Mouse (Mus musculus): ENCODE results near the gene Sec16a.

Sec16a gene

DNA sequence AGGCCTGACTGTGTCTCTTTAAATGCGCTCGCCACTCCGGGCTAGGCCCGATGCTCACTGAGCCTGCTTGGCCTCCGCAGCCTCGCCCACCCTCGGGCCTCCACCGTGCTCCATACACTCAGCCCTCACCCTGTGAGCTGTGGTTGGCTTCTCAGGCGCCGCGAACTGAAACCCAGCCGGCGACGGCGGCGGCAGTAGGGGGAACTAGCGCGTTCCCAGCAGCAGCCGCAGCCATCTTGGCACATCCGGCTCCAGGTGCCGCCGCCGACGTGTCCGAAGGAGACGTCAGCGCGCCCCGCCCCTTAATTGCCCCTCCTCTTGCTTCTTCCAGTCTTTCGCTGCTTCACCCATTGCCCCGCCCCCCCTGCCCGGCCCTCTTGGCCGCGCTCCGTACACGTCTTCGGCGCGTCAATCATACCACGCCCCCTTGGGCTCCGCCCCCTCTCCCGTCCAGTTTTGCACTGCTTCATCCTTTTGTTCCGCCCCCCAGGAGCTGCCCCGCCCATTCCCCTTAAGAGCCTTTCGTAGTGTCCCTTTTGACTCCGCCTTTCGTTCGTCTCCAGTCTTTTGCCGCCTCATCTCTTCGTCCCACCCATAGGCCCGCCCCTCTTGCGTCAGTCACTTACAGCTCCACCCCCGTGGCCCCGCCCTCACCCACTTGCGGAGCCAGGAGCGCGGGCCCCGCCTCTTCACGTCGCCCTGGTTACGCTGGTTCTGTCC lies at the start of gene Sec16a:
TSS of gene Sec16a (minus strand) at position 271 of the 720 bp plus-strand sequence.
- in situ Hi-C loops (cut with MboI, MseI): loop anchor here (5.0 kb wide), 1 partner anchor 462 kb away; no protein-coding TSS in a partner anchor

GRCm38 (mm10) chr2:26494396-26494795 lies 49.4 kb upstream of the Sec16a start:
- in situ Hi-C loops (cut with MboI, MseI): loop anchor here (5.0 kb wide), 1 partner anchor 923 kb away; no protein-coding TSS in a partner anchor

- in situ Hi-C loops (cut with MboI, MseI): loop anchor here (5.0 kb wide), 1 partner anchor 924 kb away; no protein-coding TSS in a partner anchor
These were observed 48.2 kb upstream of the Sec16a start for GRCm38 (mm10) chr2:26493021-26493781.

GRCm38 (mm10) chr2:26490760-26491301 lies 45.8 kb upstream of the Sec16a start:
- in situ Hi-C loops (cut with MboI, MseI): loop anchor here (5.0 kb wide), 1 partner anchor 926 kb away; no protein-coding TSS in a partner anchor

- in situ Hi-C loops (cut with MboI, MseI): loop anchor here (10.0 kb wide), 1 partner anchor 416 kb away; the partner anchor contains the start of gene Surf6
These were observed 43.6 kb upstream of the Sec16a start for GRCm38 (mm10) chr2:26488535-26489135.

DNA sequence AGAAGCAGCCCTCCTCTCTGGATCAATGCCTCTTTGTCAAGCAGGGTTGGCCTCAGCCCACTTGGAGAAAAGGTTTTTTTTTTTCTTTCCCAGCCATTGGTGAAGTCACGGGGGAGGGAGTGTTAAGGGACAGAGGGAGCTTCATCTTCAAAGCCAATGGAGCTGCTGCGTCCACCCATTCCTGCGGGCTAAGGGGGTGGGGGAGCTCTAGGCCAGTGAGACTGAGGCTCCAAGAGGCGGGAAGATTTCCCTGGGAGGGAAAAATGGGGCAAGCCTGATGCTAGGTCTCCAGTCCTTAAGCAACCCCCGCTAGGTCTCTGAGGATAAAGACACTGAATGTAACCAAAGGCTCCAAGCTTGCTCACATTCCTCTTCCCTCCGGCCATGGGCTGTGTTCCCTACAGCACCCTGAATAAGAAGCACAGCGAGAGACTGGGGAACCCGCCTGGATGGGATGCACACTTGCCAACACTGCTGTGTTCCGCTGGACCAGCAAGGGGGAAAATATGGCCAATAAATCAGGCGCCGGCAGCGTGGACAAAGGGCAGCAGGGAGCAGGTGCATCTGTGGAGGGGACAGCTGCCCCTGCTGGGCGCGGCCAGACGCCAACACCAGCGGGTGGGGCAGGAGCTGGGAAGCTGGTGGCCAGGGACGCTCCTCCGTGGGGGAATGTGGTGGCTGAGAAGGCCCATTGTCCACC lies 42.5 kb upstream of the Sec16a start:
- in situ Hi-C loops (cut with MboI, MseI): loop anchor here (10.0 kb wide), 1 partner anchor 417 kb away; the partner anchor contains the start of gene Surf6

DNA sequence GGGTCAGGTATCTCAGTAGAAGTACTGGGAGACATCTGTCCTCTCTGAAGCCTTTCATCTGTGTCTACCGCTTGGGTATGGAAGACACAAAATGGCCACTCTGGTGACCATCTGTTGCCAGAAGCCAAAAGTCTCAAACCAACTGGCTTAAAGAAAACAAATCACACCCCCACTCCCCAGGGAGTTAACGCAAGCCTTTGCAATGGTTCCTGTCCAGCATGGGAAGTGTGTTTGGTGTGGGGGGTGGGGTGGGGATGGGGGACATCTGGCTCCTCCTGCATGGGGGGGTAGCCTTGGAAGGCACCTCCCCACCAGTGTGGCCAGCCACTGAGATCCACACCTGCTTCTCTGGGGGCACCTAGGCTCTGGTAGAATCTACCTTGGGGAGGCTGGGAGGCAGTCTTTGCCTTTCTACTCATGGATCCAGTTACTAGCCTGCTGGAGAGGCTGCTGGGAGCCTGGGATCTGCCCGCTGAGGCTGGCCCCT lies 41.9 kb upstream of the Sec16a start:
- in situ Hi-C loops (cut with MboI, MseI): loop anchor here (10.0 kb wide), 1 partner anchor 418 kb away; the partner anchor contains the start of gene Surf6

GRCm38 (mm10) chr2:26486264-26486810 lies 41.3 kb upstream of the Sec16a start:
- in situ Hi-C loops (cut with MboI, MseI): loop anchor here (10.0 kb wide), 1 partner anchor 418 kb away; the partner anchor contains the start of gene Surf6

DNA sequence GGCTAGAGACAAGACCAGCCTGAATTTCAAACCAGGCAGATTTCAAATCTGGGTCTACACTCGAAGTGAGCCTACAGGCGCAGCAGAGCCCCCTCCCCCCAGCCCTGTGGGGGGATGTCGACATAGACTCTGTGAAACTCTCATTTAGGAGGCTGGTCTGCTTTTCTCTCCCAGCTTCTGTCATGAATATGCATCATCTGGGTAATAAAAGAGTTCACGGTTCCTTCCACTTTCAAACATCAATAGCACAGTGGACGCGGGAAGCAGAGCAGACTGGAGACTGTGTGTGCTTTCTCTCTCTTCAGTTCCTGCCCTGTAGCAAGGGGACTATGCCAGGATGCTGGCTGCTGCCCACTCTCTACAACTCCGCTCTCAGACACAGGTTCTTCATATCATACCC lies 40.7 kb upstream of the Sec16a start:
- in situ Hi-C loops (cut with MboI, MseI): loop anchor here (10.0 kb wide), 1 partner anchor 419 kb away; the partner anchor contains the start of gene Surf6

DNA sequence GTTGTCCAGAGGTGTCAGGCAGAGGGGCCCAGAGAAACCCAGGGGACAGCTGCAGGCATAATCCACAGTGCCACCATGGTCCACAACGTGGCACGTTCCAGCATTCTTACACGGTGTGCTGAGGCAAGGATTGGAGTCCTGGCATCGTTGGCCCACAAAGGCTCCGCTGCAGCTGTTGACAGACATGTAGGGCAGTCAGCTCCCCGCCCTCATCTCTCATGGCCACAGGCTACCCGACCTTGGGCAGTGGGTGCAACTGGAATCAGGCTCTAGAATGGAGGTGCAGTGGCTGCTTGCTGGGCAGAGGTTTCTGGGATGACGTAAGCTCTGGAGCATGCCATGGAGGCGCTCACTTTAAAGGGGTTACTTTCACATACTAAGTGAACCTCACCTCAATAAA lies 40.3 kb upstream of the Sec16a start:
- in situ Hi-C loops (cut with MboI, MseI): loop anchor here (10.0 kb wide), 1 partner anchor 420 kb away; the partner anchor contains the start of gene Surf6

DNA sequence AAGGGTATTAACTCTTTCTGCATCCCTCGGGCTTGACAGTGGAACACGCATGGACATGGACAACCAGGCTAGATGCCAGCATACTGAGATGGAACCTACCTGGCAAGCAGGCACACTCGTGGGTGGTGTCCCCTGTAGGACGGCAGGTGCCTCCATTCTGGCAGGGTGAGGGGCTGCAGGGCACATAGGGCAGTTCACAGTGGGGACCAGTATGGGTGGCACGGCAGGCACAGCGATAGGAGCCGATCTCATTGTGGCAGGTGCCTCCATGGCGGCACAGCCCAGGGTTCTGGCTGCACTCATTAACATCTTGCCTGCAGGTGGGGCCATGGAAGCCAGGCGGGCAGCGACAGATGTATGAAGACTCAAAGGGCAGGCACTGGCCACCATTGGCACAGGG lies 39.2 kb upstream of the Sec16a start:
- in situ Hi-C loops (cut with MboI, MseI): loop anchor here (10.0 kb wide), 1 partner anchor 421 kb away; the partner anchor contains the start of gene Surf6

DNA sequence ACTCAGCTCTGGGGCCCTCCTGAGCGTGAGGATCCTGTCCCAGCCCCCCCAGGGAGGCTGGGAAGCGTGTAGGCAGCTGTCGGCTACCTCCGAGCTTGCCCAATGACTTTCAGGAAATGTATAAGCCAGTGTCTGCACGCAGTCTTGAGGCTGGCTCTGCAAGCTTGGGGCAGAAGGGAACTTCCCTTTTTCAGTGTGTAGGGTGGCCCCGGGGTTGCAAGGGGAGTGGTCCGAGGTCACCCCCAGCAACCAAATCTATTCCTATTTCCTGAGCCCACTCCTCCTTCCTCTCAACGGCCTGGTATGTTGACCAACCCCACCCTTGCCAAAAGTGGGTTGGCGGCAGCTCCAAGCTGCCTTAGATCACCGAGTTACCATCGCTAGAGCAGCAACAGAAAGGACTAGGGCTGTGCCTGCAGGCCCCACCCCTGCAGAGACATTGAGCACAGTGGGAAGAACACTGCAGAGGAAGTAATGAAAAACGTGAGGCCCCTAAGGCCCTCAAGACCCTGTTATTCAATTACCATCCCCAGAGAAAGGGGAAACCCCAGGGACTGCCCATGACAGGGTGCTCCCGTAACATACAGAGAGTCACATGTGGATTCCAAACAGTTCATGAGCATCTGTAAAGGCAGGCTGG lies 38.3 kb upstream of the Sec16a start:
- in situ Hi-C loops (cut with MboI, MseI): loop anchor here (10.0 kb wide), 1 partner anchor 421 kb away; the partner anchor contains the start of gene Surf6

- in situ Hi-C loops (cut with MboI, MseI): loop anchor here (10.0 kb wide), 1 partner anchor 422 kb away; the partner anchor contains the start of gene Surf6
These were observed 37.8 kb upstream of the Sec16a start for GRCm38 (mm10) chr2:26482824-26483223.

GRCm38 (mm10) chr2:26481724-26482495 lies 36.9 kb upstream of the Sec16a start:
- in situ Hi-C loops (cut with MboI, MseI): loop anchor here (10.0 kb wide), 1 partner anchor 423 kb away; the partner anchor contains the start of gene Surf6

DNA sequence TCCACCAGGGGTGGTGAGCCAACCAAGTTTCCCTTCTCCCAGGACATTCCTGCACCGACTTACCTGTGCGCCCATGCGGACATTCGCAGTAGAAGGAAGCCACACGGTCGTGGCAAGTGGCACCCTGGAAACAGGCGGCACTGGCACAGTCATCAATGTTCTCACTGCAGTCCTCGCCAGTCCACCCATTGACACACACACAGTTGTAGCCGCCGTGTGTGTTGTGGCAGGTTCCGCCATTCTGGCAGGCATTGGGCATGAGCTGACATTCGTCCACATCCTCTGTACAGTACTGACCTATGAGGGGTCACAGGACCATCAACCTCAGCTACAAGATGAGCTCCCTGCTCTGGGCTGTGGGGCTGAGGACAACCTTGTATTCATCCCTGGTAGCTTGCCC lies 35.9 kb upstream of the Sec16a start:
- in situ Hi-C loops (cut with MboI, MseI): loop anchor here (10.0 kb wide), 1 partner anchor 424 kb away; the partner anchor contains the start of gene Surf6

GRCm38 (mm10) chr2:26478685-26479205 lies 33.7 kb upstream of the Sec16a start:
- in situ Hi-C loops (cut with MboI, MseI): no loop called here

- in situ Hi-C loops (cut with MboI, MseI): no loop called here
These were observed 32.9 kb upstream of the Sec16a start for GRCm38 (mm10) chr2:26477911-26478310.

Data from regulatory T cell (primary cell).